Mouse (Mus musculus): Measurements from ENCODE around the gene Parp8. TPM values are rescaled to one million over a fixed set of nuclear protein-coding genes. Genes with fewer than 3 reads are reported as not detected.

Gene Parp8
- polyA plus RNA-seq, 1 experiment from 2014 or later = 10.8 TPM

- peaks cover 16% of the 10 kb centered on the region for H3K4me1 ChIP-seq
- no peaks in the 10 kb centered on the region for H3K27me3 ChIP-seq
- H3K9me3 ChIP-seq (replicated peaks) = no peaks in the 10 kb centered on the region
- no peaks in the 10 kb centered on the region for H3K36me3 ChIP-seq (ENCODE audit: poor library complexity, severe bottlenecking)
- no peak overlapping the region for H3K9ac ChIP-seq
- no peak overlapping the region for H3K4me2 ChIP-seq
- H3K4me3 ChIP-seq = no peak overlapping the region
- H3K27ac ChIP-seq = no peak overlapping the region
- ATAC-seq = no peak
- 71% methylated on average over 7 of the region's 7 CpGs for WGBS
Measured at GRCm38 (mm10) chr13:116973491-116973890, 51.8 kb downstream of the Parp8 start.

GRCm38 (mm10) chr13:116972036-116972611, 53.2 kb downstream of the Parp8 start:
- 85% methylated on average over 7 of the region's 7 CpGs for WGBS
- Histone ChIP-seq H3K9me3 (replicated peaks) (no peaks in the 10 kb centered on the region), H3K27me3 (no peaks in the 10 kb centered on the region), H3K36me3 (ENCODE audit: poor library complexity, severe bottlenecking) (no peaks in the 10 kb centered on the region), H3K27ac (no peak overlapping the region), H3K4me3 (no peak overlapping the region), H3K4me2 (no peak overlapping the region), H3K9ac (no peak overlapping the region), H3K4me1 (peaks cover 16% of the 10 kb centered on the region)
- no peak for ATAC-seq

GRCm38 (mm10) chr13:116970706-116971428, 54.5 kb downstream of the Parp8 start:
- Histone ChIP-seq H3K4me2 (peak overlapping the region; percentile 20; the same call in 1 of the 2 replicates), H3K36me3 (ENCODE audit: poor library complexity, severe bottlenecking) (no peaks in the 10 kb centered on the region), H3K9ac (no peak overlapping the region), H3K4me3 (no peak overlapping the region), H3K27me3 (no peaks in the 10 kb centered on the region), H3K27ac (no peak overlapping the region), H3K9me3 (replicated peaks) (no peaks in the 10 kb centered on the region), H3K4me1 (peaks cover 16% of the 10 kb centered on the region)
- WGBS = 32% methylated on average over 11 of the region's 11 CpGs
- ATAC-seq = peak; percentile 87

- Histone ChIP-seq H3K4me2 (no peak overlapping the region), H3K27me3 (no peaks in the 10 kb centered on the region), H3K4me3 (no peak overlapping the region), H3K9ac (no peak overlapping the region), H3K27ac (no peak overlapping the region), H3K4me1 (peaks cover 16% of the 10 kb centered on the region), H3K36me3 (ENCODE audit: poor library complexity, severe bottlenecking) (no peaks in the 10 kb centered on the region), H3K9me3 (replicated peaks) (no peaks in the 10 kb centered on the region)
- 81% methylated on average over 1 of the region's 1 CpGs for WGBS
- ATAC-seq = no peak
Measured at GRCm38 (mm10) chr13:116969650-116970049, 55.7 kb downstream of the Parp8 start.

GRCm38 (mm10) chr13:116968906-116969305, 56.4 kb downstream of the Parp8 start:
- Histone ChIP-seq H3K36me3 (ENCODE audit: poor library complexity, severe bottlenecking) (no peaks in the 10 kb centered on the region), H3K9ac (no peak overlapping the region), H3K27ac (no peak overlapping the region), H3K9me3 (replicated peaks) (no peaks in the 10 kb centered on the region), H3K4me2 (no peak overlapping the region), H3K27me3 (no peaks in the 10 kb centered on the region), H3K4me1 (peaks cover 16% of the 10 kb centered on the region), H3K4me3 (no peak overlapping the region)
- no peak for ATAC-seq
- 95% methylated on average over 4 of the region's 4 CpGs for WGBS

- Histone ChIP-seq H3K9ac (no peak overlapping the region), H3K9me3 (replicated peaks) (no peaks in the 10 kb centered on the region), H3K27me3 (no peaks in the 10 kb centered on the region), H3K4me2 (no peak overlapping the region), H3K4me1 (peaks cover 24% of the 10 kb centered on the region), H3K27ac (no peak overlapping the region), H3K4me3 (no peak overlapping the region), H3K36me3 (ENCODE audit: poor library complexity, severe bottlenecking) (no peaks in the 10 kb centered on the region)
- 88% methylated on average over 3 of the region's 3 CpGs for WGBS
- ATAC-seq = no peak
Measured at GRCm38 (mm10) chr13:116967459-116967858, 57.9 kb downstream of the Parp8 start.

GRCm38 (mm10) chr13:116962480-116963462, 62.6 kb downstream of the Parp8 start:
- H3K4me2 ChIP-seq = no peak overlapping the region
- H3K9ac ChIP-seq = no peak overlapping the region
- H3K4me1 ChIP-seq = peaks cover 8% of the 10 kb centered on the region; the same call in 1 of the 2 replicates
- WGBS = 80% methylated on average over 15 of the region's 15 CpGs
- ATAC-seq = no peak
- no peaks in the 10 kb centered on the region for H3K36me3 ChIP-seq (ENCODE audit: poor library complexity, severe bottlenecking)
- no peak overlapping the region for H3K4me3 ChIP-seq
- no peaks in the 10 kb centered on the region for H3K27me3 ChIP-seq
- no peak overlapping the region for H3K27ac ChIP-seq
- H3K9me3 ChIP-seq (replicated peaks) = no peaks in the 10 kb centered on the region

- H3K9me3 ChIP-seq (replicated peaks) = no peaks in the 10 kb centered on the region
- no peaks in the 10 kb centered on the region for H3K27me3 ChIP-seq
- ATAC-seq = no peak
- H3K27ac ChIP-seq = no peak overlapping the region
- H3K36me3 ChIP-seq (ENCODE audit: poor library complexity, severe bottlenecking) = no peaks in the 10 kb centered on the region
- H3K4me2 ChIP-seq = no peak overlapping the region
- no peak overlapping the region for H3K9ac ChIP-seq
- peaks cover 8% of the 10 kb centered on the region; the same call in 1 of the 2 replicates for H3K4me1 ChIP-seq
- no peak overlapping the region for H3K4me3 ChIP-seq
- WGBS = 77% methylated on average over 7 of the region's 7 CpGs
Measured at GRCm38 (mm10) chr13:116958776-116959589, 66.4 kb downstream of the Parp8 start.

- Histone ChIP-seq H3K4me3 (no peak overlapping the region), H3K9me3 (replicated peaks) (no peaks in the 10 kb centered on the region), H3K4me2 (no peak overlapping the region), H3K36me3 (ENCODE audit: poor library complexity, severe bottlenecking) (no peaks in the 10 kb centered on the region), H3K9ac (no peak overlapping the region), H3K27me3 (no peaks in the 10 kb centered on the region), H3K4me1 (no peaks in the 10 kb centered on the region; the same call in 1 of the 2 replicates), H3K27ac (no peak overlapping the region)
- WGBS = 88% methylated on average over 3 of the region's 3 CpGs
- no peak for ATAC-seq
Measured at GRCm38 (mm10) chr13:116957577-116957976, 67.8 kb downstream of the Parp8 start.

GRCm38 (mm10) chr13:116951336-116951735, 74.0 kb downstream of the Parp8 start:
- no peak overlapping the region for H3K9ac ChIP-seq
- 94% methylated on average over 3 of the region's 3 CpGs for WGBS
- no peaks in the 10 kb centered on the region for H3K36me3 ChIP-seq (ENCODE audit: poor library complexity, severe bottlenecking)
- no peaks in the 10 kb centered on the region for H3K9me3 ChIP-seq (replicated peaks)
- no peaks in the 10 kb centered on the region for H3K4me1 ChIP-seq
- H3K4me2 ChIP-seq = no peak overlapping the region
- no peak for ATAC-seq
- H3K4me3 ChIP-seq = no peak overlapping the region
- no peaks in the 10 kb centered on the region for H3K27me3 ChIP-seq
- no peak overlapping the region for H3K27ac ChIP-seq

- 72% methylated on average over 4 of the region's 4 CpGs for WGBS
- Histone ChIP-seq H3K4me1 (no peaks in the 10 kb centered on the region), H3K27ac (no peak overlapping the region), H3K4me3 (no peak overlapping the region), H3K27me3 (no peaks in the 10 kb centered on the region), H3K9me3 (replicated peaks) (no peaks in the 10 kb centered on the region), H3K9ac (no peak overlapping the region), H3K4me2 (no peak overlapping the region), H3K36me3 (ENCODE audit: poor library complexity, severe bottlenecking) (no peaks in the 10 kb centered on the region)
- ATAC-seq = no peak
Measured at GRCm38 (mm10) chr13:116949527-116949926, 75.8 kb downstream of the Parp8 start.

Measured in forebrain, embryonic 13.5 days (tissue).